Mouse (Mus musculus) lung, adult 2 months (tissue): ENCODE results near the gene Galns.

Experiments
- CTCF ChIP-seq: fragments of 200-500 bp; IDR thresholded peaks from 2 replicates; pipeline ENCODE4 v1.5.1; 2011; ENCODE audit warnings: mild to moderate bottlenecking, low read length, control low read depth; ENCODE audit not compliant: insufficient read depth
- POLR2A ChIP-seq: fragments of 200-500 bp; IDR thresholded peaks from 2 replicates; pipeline ENCODE4 v1.6.1; 2011; ENCODE audit warnings: low read depth, mild to moderate bottlenecking, control low read depth, low read length, borderline replicate concordance; ENCODE audit errors: extremely low read depth

- TF ChIP-seq CTCF (no peak), POLR2A (no peak)
These were observed 17.3 kb downstream of the Galns start for GRCm38 (mm10) chr8:122593783-122594507.
